Mouse (Mus musculus) v-Abl transformed pro-B cells (cell line): Measurements from ENCODE around the gene Mef2a.

Experiments used
- in situ Hi-C, 2 experiments: fragments of 400-800 bp; cut with MboI; formaldehyde crosslinking; loops; one replicate each; pipeline ENCODE4 v1.15.1; 2025; ENCODE audit not compliant: unreplicated experiment in 2 of 2

Mef2a gene

GRCm38 (mm10) chr7:67372729-67373583, at the start of gene Mef2a:
Mef2a (minus strand) TSS chr7:67372858.
- in situ Hi-C loops = loop anchor here (5.0 to 25.0 kb wide), 5 partner anchors 89 to 686 kb away; partner anchors contain the start of genes Asb7 (in 1 of the 2), Lins1 (in 1 of the 2), Lrrc28 (in 1 of the 2) and Ttc23 (in 1 of the 2)

GRCm38 (mm10) chr7:67421476-67422186, 49.0 kb upstream of the Mef2a start:
- in situ Hi-C loops = no loop called here

GRCm38 (mm10) chr7:67421088-67421475, 48.4 kb upstream of the Mef2a start:
- in situ Hi-C loops = no loop called here

GRCm38 (mm10) chr7:67419591-67420314, 47.1 kb upstream of the Mef2a start:
- in situ Hi-C loops = no loop called here

GRCm38 (mm10) chr7:67418122-67418521, 45.5 kb upstream of the Mef2a start:
- in situ Hi-C loops = no loop called here

- in situ Hi-C loops = no loop called here
These were observed 42.1 kb upstream of the Mef2a start for GRCm38 (mm10) chr7:67414766-67415165.

- in situ Hi-C loops = no loop called here
These were observed 40.0 kb upstream of the Mef2a start for GRCm38 (mm10) chr7:67412686-67413085.

GRCm38 (mm10) chr7:67407019-67407418, 34.4 kb upstream of the Mef2a start:
- in situ Hi-C loops = no loop called here

GRCm38 (mm10) chr7:67404176-67404575, 31.5 kb upstream of the Mef2a start:
- in situ Hi-C loops = no loop called here

GRCm38 (mm10) chr7:67402353-67402752, 29.7 kb upstream of the Mef2a start:
- in situ Hi-C loops = no loop called here

- in situ Hi-C loops = no loop called here
These were observed 28.7 kb upstream of the Mef2a start for GRCm38 (mm10) chr7:67401379-67401778.

- in situ Hi-C loops = no loop called here
These were observed 18.1 kb upstream of the Mef2a start for GRCm38 (mm10) chr7:67390760-67391159.

GRCm38 (mm10) chr7:67390095-67390494, 17.4 kb upstream of the Mef2a start:
- in situ Hi-C loops = no loop called here

GRCm38 (mm10) chr7:67384942-67385872, 12.5 kb upstream of the Mef2a start:
- in situ Hi-C loops = no loop called here

- in situ Hi-C loops = no loop called here
These were observed 7.8 kb upstream of the Mef2a start for GRCm38 (mm10) chr7:67380174-67381129.

- in situ Hi-C loops = loop anchor here in 1 of 2 experiments (10.0 kb wide), 1 partner anchor 128 kb away; no protein-coding TSS in a partner anchor
These were observed 4.1 kb upstream of the Mef2a start for GRCm38 (mm10) chr7:67376796-67377195.

GRCm38 (mm10) chr7:67373975-67374374, 1.3 kb upstream of the Mef2a start:
- in situ Hi-C loops = loop anchor here (5.0 to 25.0 kb wide), 5 partner anchors 88 to 687 kb away; partner anchors contain the start of genes Asb7 (in 1 of the 2), Lins1 (in 1 of the 2), Lrrc28 (in 1 of the 2) and Ttc23 (in 1 of the 2)

- in situ Hi-C loops = loop anchor here (5.0 to 25.0 kb wide), 5 partner anchors 89 to 686 kb away; partner anchors contain the start of genes Asb7 (in 1 of the 2), Lins1 (in 1 of the 2), Lrrc28 (in 1 of the 2) and Ttc23 (in 1 of the 2)
These were observed 914 bp upstream of the Mef2a start for GRCm38 (mm10) chr7:67373584-67373960.
